Mouse (Mus musculus): ENCODE measurements around the gene Rptor. TPM values are rescaled to one million over a fixed set of nuclear protein-coding genes. Genes with fewer than 3 reads are reported as not detected.

Rptor gene
- polyA plus RNA-seq, 1 experiment from 2014 or later, result 18.6 TPM

DNA sequence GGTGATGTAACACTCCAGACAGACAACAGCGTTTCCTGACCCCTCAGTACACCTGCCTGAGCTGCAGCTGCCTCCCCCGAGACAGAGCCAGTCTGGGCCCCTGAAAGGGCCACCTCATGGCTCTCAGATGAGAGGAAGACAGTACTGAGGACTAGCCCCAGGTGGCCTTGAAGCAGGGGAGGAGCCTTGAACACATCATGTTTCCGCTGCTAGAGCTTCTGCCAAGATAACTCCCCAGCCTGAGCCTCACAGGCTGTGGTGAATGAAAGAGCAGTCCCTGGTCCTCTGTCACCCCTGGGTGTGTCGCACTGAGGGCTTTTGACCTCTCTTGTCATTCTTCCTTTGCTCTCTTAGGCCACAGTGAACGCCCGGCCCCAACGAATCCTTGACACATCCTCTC lies 268.4 kb downstream of the Rptor start:
- Histone ChIP-seq H3K4me3 (ENCODE audit: inconsistent target) (no peak overlapping the region), H3K79me2 (ENCODE audit: inconsistent target) (no peaks in the 10 kb centered on the region), H3K36me3 (ENCODE audit: inconsistent target) (peaks cover 40% of the 10 kb centered on the region; the same call in 1 of the 2 replicates), H3K27ac (no peak overlapping the region)
- 90% methylated on average over 7 of the region's 7 CpGs for WGBS (ENCODE audit: missing documents)

- H3K4me3 ChIP-seq (ENCODE audit: inconsistent target), result no peak overlapping the region
- H3K36me3 ChIP-seq (ENCODE audit: inconsistent target), result peaks cover 61% of the 10 kb centered on the region
- WGBS (ENCODE audit: missing documents), result 99% methylated on average over 4 of the region's 4 CpGs
Observed at GRCm38 (mm10) chr11:119873643-119874042, 270.9 kb downstream of the Rptor start.

GRCm38 (mm10) chr11:119874841-119875240 lies 272.1 kb downstream of the Rptor start:
- 0% methylated on average over 1 of the region's 1 CpGs for WGBS (ENCODE audit: missing documents)
- Histone ChIP-seq H3K27ac (peak overlapping the region; percentile 10), H3K4me3 (ENCODE audit: inconsistent target) (no peak overlapping the region), H3K36me3 (ENCODE audit: inconsistent target) (peaks cover 70% of the 10 kb centered on the region), H3K79me2 (ENCODE audit: inconsistent target) (no peaks in the 10 kb centered on the region)

More at GRCm38 (mm10) chr11:119873643-119874042, 270.9 kb downstream of the Rptor start:
- Histone ChIP-seq H3K27ac (no peak overlapping the region), H3K79me2 (ENCODE audit: inconsistent target) (no peaks in the 10 kb centered on the region)

DNA sequence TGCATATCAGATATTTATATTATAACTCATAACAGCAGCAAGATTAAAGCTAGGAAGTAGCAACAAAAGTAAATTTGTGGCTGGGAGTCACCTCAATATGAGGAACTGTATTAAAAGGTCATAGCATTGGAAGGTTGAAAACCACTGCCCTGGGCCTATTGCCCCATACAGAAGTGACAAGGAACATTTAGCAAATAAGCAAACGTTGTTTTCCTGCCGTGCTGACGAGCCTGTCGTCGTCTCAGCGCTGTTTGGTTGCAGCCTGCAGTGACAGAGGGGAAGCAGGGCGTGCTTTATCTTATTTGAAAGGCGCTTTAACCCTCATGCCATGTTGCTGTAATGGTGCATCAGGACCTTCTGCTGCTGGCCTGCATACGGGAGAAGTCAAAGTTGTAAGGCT lies 273.0 kb downstream of the Rptor start:
- no peak overlapping the region for H3K4me3 ChIP-seq (ENCODE audit: inconsistent target)
- no peaks in the 10 kb centered on the region for H3K79me2 ChIP-seq (ENCODE audit: inconsistent target)
- peaks cover 70% of the 10 kb centered on the region for H3K36me3 ChIP-seq (ENCODE audit: inconsistent target)
- peak overlapping the region; percentile 10; the same call in 1 of the 2 replicates for H3K27ac ChIP-seq
- 30% methylated on average over 9 of the region's 9 CpGs for WGBS (ENCODE audit: missing documents)

- H3K4me3 ChIP-seq (ENCODE audit: inconsistent target), result no peak overlapping the region
- no peak overlapping the region for H3K27ac ChIP-seq
- peaks cover 57% of the 10 kb centered on the region for H3K36me3 ChIP-seq (ENCODE audit: inconsistent target)
- no peaks in the 10 kb centered on the region for H3K79me2 ChIP-seq (ENCODE audit: inconsistent target)
- WGBS (ENCODE audit: missing documents), result 93% methylated on average over 7 of the region's 7 CpGs
Observed at GRCm38 (mm10) chr11:119877124-119877523, 274.4 kb downstream of the Rptor start.

GRCm38 (mm10) chr11:119879573-119879972 lies 276.9 kb downstream of the Rptor start:
- H3K36me3 ChIP-seq (ENCODE audit: inconsistent target), result peaks cover 39% of the 10 kb centered on the region
- no peak overlapping the region for H3K27ac ChIP-seq
- no peak overlapping the region for H3K4me3 ChIP-seq (ENCODE audit: inconsistent target)
- WGBS (ENCODE audit: missing documents), result 99% methylated on average over 5 of the region's 5 CpGs
- H3K79me2 ChIP-seq (ENCODE audit: inconsistent target), result no peaks in the 10 kb centered on the region

DNA sequence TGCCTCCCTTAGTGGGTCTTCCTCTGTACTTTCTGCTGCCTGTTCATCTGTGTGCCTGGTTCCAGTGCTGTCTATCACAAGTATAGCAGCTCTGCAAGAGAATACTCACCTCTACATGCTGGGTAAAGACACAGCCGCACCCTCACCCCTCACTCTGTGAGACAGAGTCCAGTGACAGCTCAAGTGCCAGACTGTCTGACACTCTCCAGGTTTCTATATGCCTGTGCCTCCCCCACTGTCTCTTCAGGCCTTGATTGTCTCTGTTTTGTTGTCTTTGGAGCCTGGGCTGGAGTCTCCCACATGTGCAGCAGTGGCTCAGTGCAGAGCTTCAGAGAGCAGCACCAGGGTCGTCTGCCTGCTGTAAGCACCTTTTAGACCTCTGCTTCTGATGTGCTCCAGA lies 280.9 kb downstream of the Rptor start:
- Histone ChIP-seq H3K79me2 (ENCODE audit: inconsistent target) (no peaks in the 10 kb centered on the region), H3K4me3 (ENCODE audit: inconsistent target) (no peak overlapping the region), H3K27ac (no peak overlapping the region), H3K36me3 (ENCODE audit: inconsistent target) (peaks cover 50% of the 10 kb centered on the region)
- WGBS (ENCODE audit: missing documents), result 100% methylated on average over 2 of the region's 2 CpGs

DNA sequence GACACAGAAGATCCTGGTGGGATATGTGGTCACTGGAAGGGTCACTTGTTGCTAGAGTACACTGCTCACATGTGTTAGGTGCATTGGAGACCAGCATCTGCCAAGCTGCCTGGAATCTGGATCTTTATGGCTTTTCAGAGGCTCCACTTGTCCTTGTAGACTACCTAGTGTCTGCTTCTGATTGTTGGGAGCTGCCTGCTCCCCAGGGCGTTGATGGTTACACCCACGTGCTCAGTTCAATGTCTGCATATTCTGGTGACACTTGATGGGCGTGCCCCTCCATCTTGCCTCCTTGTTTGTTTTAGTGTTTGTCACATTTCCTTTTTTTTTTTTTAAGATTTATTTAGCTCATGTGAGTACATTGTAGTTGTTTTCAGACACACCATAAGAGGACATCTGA lies 287.3 kb downstream of the Rptor start:
- H3K27ac ChIP-seq, result no peak overlapping the region
- peaks cover 88% of the 10 kb centered on the region for H3K36me3 ChIP-seq (ENCODE audit: inconsistent target)
- H3K4me3 ChIP-seq (ENCODE audit: inconsistent target), result no peak overlapping the region
- H3K79me2 ChIP-seq (ENCODE audit: inconsistent target), result no peaks in the 10 kb centered on the region
- WGBS (ENCODE audit: missing documents), result 88% methylated on average over 3 of the region's 3 CpGs

GRCm38 (mm10) chr11:119891601-119892215 lies 289.0 kb downstream of the Rptor start:
- Histone ChIP-seq H3K79me2 (ENCODE audit: inconsistent target) (no peaks in the 10 kb centered on the region), H3K27ac (no peak overlapping the region), H3K4me3 (ENCODE audit: inconsistent target) (no peak overlapping the region), H3K36me3 (ENCODE audit: inconsistent target) (peaks cover 84% of the 10 kb centered on the region)
- WGBS (ENCODE audit: missing documents), result 90% methylated on average over 7 of the region's 7 CpGs

GRCm38 (mm10) chr11:119893667-119894236 lies 291.0 kb downstream of the Rptor start:
- Histone ChIP-seq H3K4me3 (ENCODE audit: inconsistent target) (no peak overlapping the region), H3K79me2 (ENCODE audit: inconsistent target) (no peaks in the 10 kb centered on the region), H3K27ac (no peak overlapping the region), H3K36me3 (ENCODE audit: inconsistent target) (peaks cover 89% of the 10 kb centered on the region)
- WGBS (ENCODE audit: missing documents), result 88% methylated on average over 9 of the region's 10 CpGs

DNA sequence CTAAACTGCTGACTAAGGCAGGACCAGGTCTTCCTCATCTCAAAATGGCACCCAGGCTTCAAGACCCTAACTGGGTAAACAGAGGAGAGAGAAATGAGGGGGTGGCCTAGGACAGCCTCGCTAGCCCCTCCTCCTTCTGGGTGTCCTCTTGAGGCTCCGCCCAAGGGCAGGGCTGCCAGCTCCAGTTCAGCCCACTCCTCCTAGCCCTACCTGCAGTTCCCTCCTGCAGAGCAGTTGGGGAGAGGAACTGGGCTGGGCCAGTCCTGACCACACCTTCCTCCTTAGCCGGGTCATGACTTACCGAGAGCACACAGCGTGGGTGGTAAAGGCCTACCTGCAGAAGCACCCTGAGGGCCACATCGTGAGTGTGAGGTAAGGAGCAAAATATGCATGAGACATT lies 291.9 kb downstream of the Rptor start:
- no peak overlapping the region for H3K4me3 ChIP-seq (ENCODE audit: inconsistent target)
- WGBS (ENCODE audit: missing documents), result 50% methylated on average over 6 of the region's 6 CpGs
- no peaks in the 10 kb centered on the region for H3K79me2 ChIP-seq (ENCODE audit: inconsistent target)
- H3K27ac ChIP-seq, result no peak overlapping the region
- H3K36me3 ChIP-seq (ENCODE audit: inconsistent target), result peaks cover 86% of the 10 kb centered on the region

GRCm38 (mm10) chr11:119897041-119897440 lies 294.3 kb downstream of the Rptor start:
- Histone ChIP-seq H3K79me2 (ENCODE audit: inconsistent target) (no peaks in the 10 kb centered on the region), H3K27ac (no peak overlapping the region), H3K36me3 (ENCODE audit: inconsistent target) (peaks cover 64% of the 10 kb centered on the region), H3K4me3 (ENCODE audit: inconsistent target) (no peak overlapping the region)
- 91% methylated on average over 9 of the region's 9 CpGs for WGBS (ENCODE audit: missing documents)

DNA sequence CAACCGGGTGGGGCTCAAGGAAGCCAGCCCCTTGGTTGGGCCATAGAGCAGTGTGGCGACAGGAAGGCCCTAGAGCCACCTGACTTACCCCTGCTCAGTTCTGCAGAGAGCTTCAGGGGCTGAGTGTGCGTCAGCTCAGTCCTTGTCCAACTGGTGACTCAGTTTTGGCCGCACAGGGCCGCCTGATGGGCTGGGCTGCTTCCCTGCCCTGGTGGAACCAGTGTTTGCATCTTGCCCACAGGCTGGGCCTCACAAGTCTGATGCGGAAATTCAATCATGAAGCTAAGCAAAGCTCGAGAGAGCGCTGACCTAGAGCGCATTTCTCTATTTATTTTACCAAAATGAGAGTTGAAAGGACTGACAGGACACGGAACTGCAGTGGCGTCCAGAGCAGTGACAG lies 296.3 kb downstream of the Rptor start:
- Histone ChIP-seq H3K4me3 (ENCODE audit: inconsistent target) (no peak overlapping the region), H3K79me2 (ENCODE audit: inconsistent target) (no peaks in the 10 kb centered on the region), H3K36me3 (ENCODE audit: inconsistent target) (peaks cover 49% of the 10 kb centered on the region), H3K27ac (no peak overlapping the region)
- 97% methylated on average over 11 of the region's 11 CpGs for WGBS (ENCODE audit: missing documents)

DNA sequence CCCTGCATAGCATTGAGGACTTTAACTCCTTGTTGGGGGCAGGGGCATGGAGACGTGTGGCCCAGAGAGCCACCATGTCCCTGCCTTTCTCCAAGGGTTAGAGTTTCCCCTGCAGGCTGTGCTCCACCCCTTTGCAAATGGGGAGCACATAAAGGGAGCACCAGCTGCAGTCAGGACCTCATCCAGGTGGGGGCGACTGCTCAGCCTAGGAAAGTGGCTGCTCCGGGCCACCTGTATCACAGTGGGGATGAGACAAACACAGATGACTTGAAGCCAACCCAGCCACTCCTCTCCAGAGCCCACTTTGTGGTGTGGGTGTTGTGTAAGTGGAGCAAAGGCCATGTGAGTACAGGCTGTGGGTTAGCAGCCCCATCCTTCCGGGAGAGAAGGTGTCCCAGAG lies 298.5 kb downstream of the Rptor start:
- H3K79me2 ChIP-seq (ENCODE audit: inconsistent target), result no peaks in the 10 kb centered on the region
- peaks cover 29% of the 10 kb centered on the region for H3K36me3 ChIP-seq (ENCODE audit: inconsistent target)
- no peak overlapping the region for H3K27ac ChIP-seq
- 55% methylated on average over 4 of the region's 4 CpGs for WGBS (ENCODE audit: missing documents)
- no peak overlapping the region for H3K4me3 ChIP-seq (ENCODE audit: inconsistent target)

- peaks cover 14% of the 10 kb centered on the region for H3K36me3 ChIP-seq (ENCODE audit: inconsistent target)
- H3K27ac ChIP-seq, result no peak overlapping the region
- no peaks in the 10 kb centered on the region for H3K79me2 ChIP-seq (ENCODE audit: inconsistent target)
- no peak overlapping the region for H3K4me3 ChIP-seq (ENCODE audit: inconsistent target)
- WGBS (ENCODE audit: missing documents), result 84% methylated on average over 4 of the region's 4 CpGs
Observed at GRCm38 (mm10) chr11:119902891-119903290, 300.2 kb downstream of the Rptor start.

Measured in macrophage (primary cell).